Mouse (Mus musculus) bone marrow macrophage, adult 2 months (primary cell): Measurements from ENCODE around the gene Erc2.

ENCODE experiments used
- CTCF ChIP-seq: IDR thresholded peaks from 2 replicates; pipeline ENCODE4 v1.5.1; 2012; ENCODE audit warnings: low read depth, mild to moderate bottlenecking, low read length, moderate library complexity
- POLR2A ChIP-seq: IDR thresholded peaks from 2 replicates; pipeline ENCODE4 v1.6.1; 2012; ENCODE audit warnings: mild to moderate bottlenecking, low read depth, low read length, borderline replicate concordance

DNA sequence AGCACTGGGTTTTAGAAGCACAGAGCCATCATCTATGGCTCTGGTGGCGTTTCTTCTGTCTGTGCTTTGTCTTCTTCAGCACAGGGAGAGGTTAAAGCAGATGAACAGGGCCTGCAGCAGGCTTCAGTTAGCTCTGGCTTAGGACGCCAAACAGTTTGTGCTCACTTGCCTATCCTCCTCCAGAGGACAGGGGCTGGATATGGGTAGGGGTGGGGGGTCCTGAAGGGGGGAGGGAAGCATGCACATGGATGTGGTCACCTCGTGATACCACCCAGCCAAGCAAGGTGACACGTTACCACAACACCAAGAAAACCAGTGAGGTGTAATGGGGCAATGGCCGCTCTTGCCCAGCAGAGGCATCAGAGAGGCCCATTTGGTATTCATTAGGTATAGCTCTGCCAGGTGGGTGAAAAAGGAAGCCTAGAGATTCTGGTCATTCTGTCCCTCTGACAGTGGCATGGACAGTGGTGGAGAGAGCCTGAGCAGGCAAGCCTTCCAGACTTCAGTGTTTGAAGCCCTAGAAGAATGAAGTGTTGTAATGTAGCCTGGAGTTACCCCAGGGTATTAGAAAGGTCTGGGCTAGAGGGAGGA, 543.5 kb downstream of the Erc2 start:
- TF ChIP-seq CTCF: no peak
- TF ChIP-seq POLR2A: no peak
